1 mouse cellular context compared by ENCODE assay signal in the genomic region with DNA sequence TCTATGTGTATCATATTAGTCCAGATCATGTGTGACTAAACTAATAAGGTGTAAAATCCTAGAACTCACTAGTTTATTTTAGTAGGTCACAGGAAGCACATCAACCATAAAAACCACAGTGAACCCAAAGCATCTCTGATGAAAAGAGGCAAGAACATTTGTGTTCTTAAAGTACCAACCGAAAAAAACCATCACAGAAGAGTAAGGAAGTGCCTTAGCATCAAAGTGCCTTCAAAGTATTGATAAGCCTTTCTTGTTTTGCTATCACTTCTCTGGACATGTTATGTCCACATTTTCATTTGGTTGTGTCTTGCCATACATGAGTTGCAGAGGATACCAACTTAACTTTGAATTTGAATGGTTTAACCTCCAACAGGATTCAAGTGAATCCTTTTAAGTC.
TF ChIP-seq lines count a peak whose summit lies in the region.

No protein-coding gene starts in this region.

TF ChIP-seq in MEL, 35 proteins besides CTCF, POLR2A, EP300 and RAD21 (continued from another document):
- TF ChIP-seq ZKSCAN1 (IDR thresholded peaks at IDR 0.05; ENCODE audit: low read depth, low read length) = no peak
- TF ChIP-seq MAZ (IDR thresholded peaks at IDR 0.05; ENCODE audit: low read depth, low read length) = no peak
- TF ChIP-seq MAX (IDR thresholded peaks at IDR 0.05; ENCODE audit: low read length) = no peak
- no peak for TF ChIP-seq SMC3 (IDR thresholded peaks at IDR 0.05; ENCODE audit: low read depth, low read length)
- no peak for TF ChIP-seq MEF2A (IDR thresholded peaks at IDR 0.05; ENCODE audit: extremely low read depth, insufficient replicate concordance, low read depth, low read length, poor library complexity, severe bottlenecking)
- 0 out of 2 replicates have a peak, but pooled peaks have one; percentile 10 for TF ChIP-seq ZNF384 (IDR thresholded peaks at IDR 0.05; ENCODE audit: low read depth, low read length)
- no peak for TF ChIP-seq UBTF (IDR thresholded peaks at IDR 0.05; ENCODE audit: borderline replicate concordance, insufficient read depth, low read depth, low read length)
- no peak for TF ChIP-seq POLR2AphosphoS2 (IDR thresholded peaks at IDR 0.05; ENCODE audit: low read length)
